Mouse (Mus musculus): ENCODE data around the gene Muc1. TPM values are rescaled to one million over a fixed set of nuclear protein-coding genes. Genes with fewer than 3 reads are reported as not detected.

Gene Muc1
- total RNA-seq, 2 experiments from 2014 or later = 0.31 to 1.3 TPM

DNA sequence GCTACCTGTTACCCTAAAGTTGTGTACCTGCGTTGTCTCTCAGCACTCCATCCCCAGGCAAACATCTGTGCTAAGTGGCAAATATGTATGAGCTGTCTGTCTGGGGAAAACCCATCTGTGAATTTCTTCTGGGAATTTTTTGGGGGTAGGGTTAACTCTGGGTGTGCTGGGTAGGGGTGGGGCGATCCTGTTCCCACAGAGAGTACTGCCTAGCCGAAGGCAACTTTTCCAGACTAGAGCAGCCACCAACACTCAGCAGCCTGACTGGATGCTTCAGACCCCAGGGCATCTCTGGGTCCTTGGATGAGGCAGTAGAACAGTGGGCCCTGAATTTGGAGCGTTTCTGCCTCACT, 53.4 kb downstream of the Muc1 start:
- no peak overlapping the region for H3K27ac ChIP-seq
- H3K4me3 ChIP-seq = no peak overlapping the region
- TF ChIP-seq CTCF (conservative IDR thresholded peaks at IDR 0.05) = no peak
- no peak for DNase-seq (ENCODE audit: low spot score in 2 of 2)

Small RNA genes within 50 kb of the gene (microRNA-seq; reads per million reads assigned to microRNA genes)
- 7,094 to 7,095 reads per million in 2 experiments for gene Mir92b

Other genes starting within 250 kb of the Muc1 start
- gene Rusc1, start 135.7 kb upstream of the Muc1 start, total RNA-seq (2021) = 100 to 1,000 TPM; 136 to 139 TPM
- gene Gm43738, start 128.0 kb upstream of the Muc1 start, total RNA-seq (2021) = under 1 TPM in 1 of 2 experiments, not detected in 1; 0.18 TPM
- gene Fdps, start 127.1 kb upstream of the Muc1 start, total RNA-seq (2021) = 10 to 100 TPM; 72.5 to 78.4 TPM
- not detected for gene Pklr, start 92.9 kb upstream of the Muc1 start, total RNA-seq (2021)
- gene Hcn3, start 68.9 kb upstream of the Muc1 start, total RNA-seq (2021) = 10 to 100 TPM; 10.2 to 13.3 TPM
- 10 to 100 TPM; 47.8 to 56.1 TPM for gene Clk2, start 64.3 kb upstream of the Muc1 start, total RNA-seq (2021)
- 10 to 100 TPM; 67.1 to 69.0 TPM for gene Scamp3, start 51.6 kb upstream of the Muc1 start, total RNA-seq (2021)
- gene Fam189b, start 45.9 kb upstream of the Muc1 start, total RNA-seq (2021) = 10 to 100 TPM; 61.6 to 61.7 TPM
- gene Gba, start 26.1 kb upstream of the Muc1 start, total RNA-seq (2021) = 10 to 100 TPM; 55.7 to 67.9 TPM
- gene Thbs3, start 13.9 kb upstream of the Muc1 start, total RNA-seq (2021) = 10 to 100 TPM; 42.6 to 43.8 TPM
- gene Mtx1, start 2.0 kb upstream of the Muc1 start, total RNA-seq (2021) = 100 to 1,000 TPM; 100 to 102 TPM
- gene Krtcap2, start 16.9 kb downstream of the Muc1 start, total RNA-seq (2021) = 10 to 100 TPM; 75.8 to 80.5 TPM
- gene Trim46, start 17.3 kb downstream of the Muc1 start, total RNA-seq (2021) = 10 to 100 TPM; 89.1 to 92.8 TPM
- gene Dpm3, start 30.3 kb downstream of the Muc1 start, total RNA-seq (2021) = 10 to 100 TPM; 51.2 to 61.0 TPM
- 10 to 100 TPM; 46.3 to 58.9 TPM for gene Slc50a1, start 41.5 kb downstream of the Muc1 start, total RNA-seq (2021)
- 1 to 10 TPM; 7.6 to 7.9 TPM for gene Efna1, start 52.1 kb downstream of the Muc1 start, total RNA-seq (2021)
- gene Efna3, start 93.9 kb downstream of the Muc1 start, total RNA-seq (2021) = 10 to 100 TPM; 65.5 to 76.3 TPM
- gene Efna4, start 109.0 kb downstream of the Muc1 start, total RNA-seq (2021) = under 1 TPM; 0.61 to 0.96 TPM
- gene Adam15, start 120.9 kb downstream of the Muc1 start, total RNA-seq (2021) = 100 to 1,000 TPM; 122 to 127 TPM
- gene Dcst2, start 132.9 kb downstream of the Muc1 start, total RNA-seq (2021) = under 1 TPM; 0.29 to 0.77 TPM
- gene Dcst1, start 136.2 kb downstream of the Muc1 start, total RNA-seq (2021) = not detected
- 10 to 100 TPM; 11.3 to 13.4 TPM for gene Zbtb7b, start 165.7 kb downstream of the Muc1 start, total RNA-seq (2021)
- 1 to 10 TPM; 5.8 to 7.1 TPM for gene Lenep, start 173.7 kb downstream of the Muc1 start, total RNA-seq (2021)
- gene Flad1, start 182.8 kb downstream of the Muc1 start, total RNA-seq (2021) = 10 to 100 TPM; 37.2 to 39.8 TPM
- gene Cks1b, start 189.3 kb downstream of the Muc1 start, total RNA-seq (2021) = 1 to 10 TPM; 1.4 to 2.7 TPM
- 10 to 100 TPM; 12.2 to 14.3 TPM for gene Shc1, start 189.4 kb downstream of the Muc1 start, total RNA-seq (2021)
- gene Pygo2, start 201.2 kb downstream of the Muc1 start, total RNA-seq (2021) = 10 to 100 TPM; 55.5 to 61.9 TPM
- gene Pbxip1, start 207.6 kb downstream of the Muc1 start, total RNA-seq (2021) = 10 to 100 TPM; 38.9 to 41.8 TPM
- gene Pmvk, start 225.5 kb downstream of the Muc1 start, total RNA-seq (2021) = 10 to 100 TPM; 30.1 to 30.3 TPM

All from layer of hippocampus, adult 2 months (tissue).